Mouse (Mus musculus): Measurements from ENCODE around the gene Sh3gl3.

The Sh3gl3 gene

DNA sequence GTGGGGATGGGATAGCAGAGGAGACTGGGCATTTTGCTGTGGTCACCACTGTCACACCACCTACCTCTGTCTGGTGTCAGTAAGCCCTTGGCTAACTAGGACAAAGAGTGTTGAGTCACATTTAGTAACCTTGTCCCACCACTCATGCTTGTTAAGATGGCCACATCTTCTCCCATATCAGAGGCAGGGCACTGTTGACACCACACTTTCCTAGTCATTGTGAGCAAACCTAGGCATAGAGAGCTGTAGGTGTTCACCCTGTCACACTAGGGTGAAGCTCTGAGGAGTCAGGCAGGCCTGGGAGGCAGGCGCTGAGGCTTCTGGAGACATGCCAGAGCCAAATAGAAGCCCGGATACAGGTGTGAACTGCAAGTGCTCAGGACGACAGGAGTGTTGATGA, at the start of gene Sh3gl3:
Gene Sh3gl3 (plus strand): TSS at position 301 of the 400 bp plus-strand sequence.
- no peak for DNase-seq (ENCODE audit: low spot score)

DNA sequence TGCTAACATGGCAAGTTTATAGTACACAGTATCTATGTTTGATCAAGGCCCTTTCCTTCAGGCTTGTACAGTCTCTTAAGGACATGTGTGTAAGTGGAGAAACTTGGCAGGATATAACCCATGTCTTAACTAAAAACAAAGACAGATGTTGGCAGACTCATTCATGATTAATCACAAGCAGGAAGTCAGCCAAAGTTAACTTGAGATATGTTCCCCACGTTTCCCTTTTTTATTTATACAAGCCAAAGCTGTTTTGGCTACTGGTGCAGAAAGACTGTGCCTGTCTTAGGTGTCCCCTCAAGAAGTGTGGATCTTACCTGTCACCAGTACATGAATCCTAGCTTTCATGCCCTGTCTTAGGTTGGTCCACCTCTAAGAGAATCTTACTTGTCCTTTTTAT, 35.4 kb upstream of the Sh3gl3 start:
- no peak for DNase-seq (ENCODE audit: low spot score)

DNA sequence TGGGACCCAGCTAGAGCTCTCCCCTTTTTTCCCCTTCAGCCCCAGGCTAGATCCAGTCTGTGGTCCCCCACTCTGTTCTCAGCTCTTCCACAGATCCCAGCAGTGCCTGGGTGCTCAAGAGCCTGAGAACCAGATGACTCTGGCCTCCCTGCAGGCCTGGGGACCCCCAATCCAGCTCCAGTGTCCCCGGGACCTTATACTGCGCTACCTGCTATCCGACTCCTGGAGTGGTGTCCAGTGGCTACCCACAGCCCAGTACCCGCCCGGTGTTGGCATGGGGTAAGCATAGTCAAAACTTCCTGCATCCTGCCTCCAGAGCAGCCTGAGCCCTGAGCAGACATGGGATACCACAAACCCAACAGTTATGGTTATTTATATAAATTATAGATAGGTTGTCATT, 26.5 kb upstream of the Sh3gl3 start:
- no peak for DNase-seq (ENCODE audit: low spot score)

DNA sequence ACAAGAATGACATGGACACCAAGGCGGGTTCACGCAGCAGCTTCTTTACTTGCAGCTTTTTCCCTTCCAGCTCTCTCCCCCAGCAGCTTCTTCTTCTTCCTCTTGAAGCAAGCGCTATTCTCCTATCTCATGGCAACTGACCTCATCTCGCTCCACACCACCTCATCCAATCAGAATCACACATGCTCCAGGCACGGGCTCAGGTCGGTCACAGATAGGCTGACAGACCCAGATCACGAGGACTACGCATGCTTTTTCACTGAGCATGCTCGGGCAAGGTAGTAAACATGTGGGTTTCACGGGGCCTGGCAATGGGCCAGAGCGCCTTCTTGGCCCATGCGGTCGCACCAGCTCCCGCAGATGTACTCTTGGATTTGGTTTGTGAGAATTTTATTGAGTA, 9.0 kb upstream of the Sh3gl3 start:
- no peak for DNase-seq (ENCODE audit: low spot score)

DNA sequence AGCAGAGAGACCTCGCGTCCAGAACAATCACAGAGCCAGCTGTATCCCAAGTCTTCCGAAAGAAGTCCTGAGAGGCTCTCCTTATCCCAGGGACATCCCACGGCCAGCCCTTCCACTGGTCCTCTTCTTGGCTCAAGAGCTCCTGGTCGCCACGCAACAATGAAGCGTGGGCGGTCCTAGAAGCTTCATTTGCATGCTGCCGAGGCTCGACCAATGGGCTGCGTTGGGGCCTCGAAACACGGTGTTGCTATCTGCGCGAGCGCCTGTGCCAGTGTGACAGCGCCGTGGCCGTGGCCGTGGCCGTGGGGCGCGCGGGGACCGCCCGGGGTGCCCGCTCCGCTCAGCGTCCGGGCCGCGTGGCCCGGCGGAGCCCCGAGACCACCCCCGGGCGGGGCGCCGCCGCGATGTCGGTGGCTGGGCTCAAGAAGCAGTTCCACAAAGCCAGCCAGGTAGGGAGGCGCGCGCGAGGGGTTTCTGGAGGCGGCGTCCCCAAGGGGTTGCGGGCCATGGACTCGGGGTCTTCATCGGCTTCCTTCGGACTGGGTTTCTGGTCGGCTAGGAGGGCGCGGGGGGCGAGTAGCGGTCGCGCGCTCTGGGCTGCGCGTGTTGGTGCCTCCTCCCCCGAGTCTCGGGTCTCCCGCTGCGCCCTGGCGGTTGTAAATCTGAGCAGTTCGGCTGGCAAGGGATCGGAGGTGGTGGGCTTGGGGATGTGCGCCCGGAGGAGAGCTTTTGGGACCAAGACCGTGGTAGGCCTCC, 1.1 kb downstream of the Sh3gl3 start:
- DNase-seq (ENCODE audit: low spot score) = peak; percentile 62

GRCm38 (mm10) chr7:82175327-82175721, 1.7 kb downstream of the Sh3gl3 start:
- no peak for DNase-seq (ENCODE audit: low spot score)

- DNase-seq (ENCODE audit: low spot score) = no peak
These were observed 2.6 kb downstream of the Sh3gl3 start for GRCm38 (mm10) chr7:82176192-82176591.

DNA sequence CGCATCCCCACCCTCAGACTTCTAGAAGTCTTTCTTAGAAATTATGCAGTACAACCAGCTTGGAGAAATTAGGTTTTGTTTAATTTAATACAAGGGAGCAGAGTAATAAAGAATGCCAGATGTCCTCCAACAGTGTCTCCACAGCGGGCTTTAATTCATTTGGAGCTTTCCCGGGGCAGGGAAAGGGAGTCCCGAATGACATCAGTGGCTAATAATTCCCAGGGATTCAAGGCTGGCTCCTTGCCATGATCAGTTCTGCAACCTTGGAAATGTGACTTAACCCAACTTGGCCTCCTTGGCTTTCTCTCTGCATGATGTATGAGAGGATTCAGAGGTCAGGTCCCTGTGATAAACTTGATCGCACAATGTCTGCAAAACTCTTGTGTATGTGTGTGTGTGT, 3.7 kb downstream of the Sh3gl3 start:
- DNase-seq (ENCODE audit: low spot score) = no peak

GRCm38 (mm10) chr7:82180919-82181318, 7.3 kb downstream of the Sh3gl3 start:
- DNase-seq (ENCODE audit: low spot score) = no peak

- DNase-seq (ENCODE audit: low spot score) = no peak
These were observed 9.1 kb downstream of the Sh3gl3 start for GRCm38 (mm10) chr7:82182781-82183180.

DNA sequence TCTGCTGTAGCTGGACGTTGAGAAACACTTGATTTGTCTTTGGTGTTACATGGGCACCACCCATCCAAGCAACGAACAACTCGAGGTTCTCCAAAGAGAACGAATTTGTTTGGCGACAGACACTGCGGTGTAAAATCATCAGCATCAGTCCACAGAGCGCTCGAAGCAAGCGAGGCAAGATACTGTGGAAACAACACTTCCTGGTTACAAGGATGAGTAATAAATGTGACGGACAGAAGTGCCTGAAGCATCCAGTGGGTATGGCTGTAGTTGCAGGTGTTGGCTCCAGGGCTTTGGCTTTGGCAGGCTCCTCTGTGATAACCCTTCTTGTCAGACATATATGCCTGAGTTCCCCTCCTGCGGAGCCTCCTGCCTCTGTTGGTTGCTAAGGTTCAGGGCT, 18.0 kb downstream of the Sh3gl3 start:
- DNase-seq (ENCODE audit: low spot score) = no peak

- DNase-seq (ENCODE audit: low spot score) = no peak
These were observed 18.9 kb downstream of the Sh3gl3 start for GRCm38 (mm10) chr7:82192512-82192911.

DNA sequence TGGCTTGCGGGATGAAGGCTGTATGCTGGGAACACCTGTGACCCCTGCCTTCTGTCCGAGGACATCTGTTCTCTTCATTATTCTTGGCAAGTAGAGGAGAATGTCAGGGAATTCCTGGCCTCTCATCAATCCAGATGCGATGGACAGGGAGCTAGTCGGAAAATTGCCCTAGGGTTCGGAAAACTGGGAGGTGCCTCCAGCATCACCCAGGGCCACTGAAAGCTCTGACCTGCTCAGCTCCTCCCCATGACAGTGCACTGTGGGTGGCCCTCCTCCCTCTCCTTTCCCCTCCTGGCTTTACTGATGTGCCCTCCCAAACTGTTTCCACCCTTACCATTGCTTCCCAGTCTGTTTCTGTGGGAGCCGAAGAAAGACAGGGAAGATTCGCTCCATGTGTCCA, 29.5 kb downstream of the Sh3gl3 start:
- no peak for DNase-seq (ENCODE audit: low spot score)

GRCm38 (mm10) chr7:82204014-82204784, 30.6 kb downstream of the Sh3gl3 start:
- DNase-seq (ENCODE audit: low spot score) = no peak

DNA sequence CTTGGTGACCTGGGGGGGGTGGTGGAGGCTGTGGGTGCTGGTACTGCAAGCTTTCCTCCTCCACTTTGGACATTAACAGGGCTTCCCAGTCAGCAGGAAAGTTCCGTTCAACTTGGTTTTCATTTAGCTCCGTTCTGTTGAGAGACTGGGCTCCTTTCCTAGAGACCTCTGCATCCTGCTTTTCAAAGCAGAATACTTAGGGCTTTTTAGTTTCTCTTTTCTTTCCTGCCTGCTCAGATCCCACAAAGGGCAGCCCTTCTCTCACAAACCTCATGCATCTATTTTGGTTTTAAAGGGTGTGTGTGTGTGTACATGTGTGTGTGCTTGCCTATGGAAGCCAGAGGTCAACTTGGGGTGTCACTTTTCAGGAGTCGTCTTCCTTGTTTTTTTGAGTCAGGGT, 31.3 kb downstream of the Sh3gl3 start:
- no peak for DNase-seq (ENCODE audit: low spot score)

- no peak for DNase-seq (ENCODE audit: low spot score)
These were observed 33.1 kb downstream of the Sh3gl3 start for GRCm38 (mm10) chr7:82206787-82207186.

DNA sequence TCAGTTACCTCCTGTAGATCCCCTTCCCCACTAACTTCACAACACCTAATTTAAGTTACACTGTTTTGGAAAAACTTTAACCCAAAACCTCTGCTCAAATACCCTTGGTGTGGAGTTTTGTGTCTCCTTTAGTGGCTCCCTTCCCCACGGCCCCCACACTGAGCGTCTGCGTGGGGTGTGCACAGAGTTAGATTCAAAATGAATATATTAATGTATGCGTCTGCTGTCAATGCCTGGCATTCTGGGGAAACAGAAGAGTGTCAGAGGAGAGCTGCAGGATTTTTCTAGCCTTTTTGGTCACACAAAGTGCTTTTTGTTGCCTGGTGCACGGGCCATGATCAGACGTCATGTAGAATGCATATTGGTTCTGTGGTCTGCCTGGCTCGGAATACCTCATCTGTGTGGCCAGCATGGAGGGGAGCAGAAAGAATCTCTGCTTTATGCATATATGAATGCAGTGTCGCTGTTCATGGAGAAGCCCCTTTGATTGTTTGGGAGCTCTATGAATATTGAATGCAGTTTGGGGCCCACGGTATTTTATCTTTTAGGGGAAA, 47.8 kb downstream of the Sh3gl3 start:
- DNase-seq (ENCODE audit: low spot score) = no peak

DNA sequence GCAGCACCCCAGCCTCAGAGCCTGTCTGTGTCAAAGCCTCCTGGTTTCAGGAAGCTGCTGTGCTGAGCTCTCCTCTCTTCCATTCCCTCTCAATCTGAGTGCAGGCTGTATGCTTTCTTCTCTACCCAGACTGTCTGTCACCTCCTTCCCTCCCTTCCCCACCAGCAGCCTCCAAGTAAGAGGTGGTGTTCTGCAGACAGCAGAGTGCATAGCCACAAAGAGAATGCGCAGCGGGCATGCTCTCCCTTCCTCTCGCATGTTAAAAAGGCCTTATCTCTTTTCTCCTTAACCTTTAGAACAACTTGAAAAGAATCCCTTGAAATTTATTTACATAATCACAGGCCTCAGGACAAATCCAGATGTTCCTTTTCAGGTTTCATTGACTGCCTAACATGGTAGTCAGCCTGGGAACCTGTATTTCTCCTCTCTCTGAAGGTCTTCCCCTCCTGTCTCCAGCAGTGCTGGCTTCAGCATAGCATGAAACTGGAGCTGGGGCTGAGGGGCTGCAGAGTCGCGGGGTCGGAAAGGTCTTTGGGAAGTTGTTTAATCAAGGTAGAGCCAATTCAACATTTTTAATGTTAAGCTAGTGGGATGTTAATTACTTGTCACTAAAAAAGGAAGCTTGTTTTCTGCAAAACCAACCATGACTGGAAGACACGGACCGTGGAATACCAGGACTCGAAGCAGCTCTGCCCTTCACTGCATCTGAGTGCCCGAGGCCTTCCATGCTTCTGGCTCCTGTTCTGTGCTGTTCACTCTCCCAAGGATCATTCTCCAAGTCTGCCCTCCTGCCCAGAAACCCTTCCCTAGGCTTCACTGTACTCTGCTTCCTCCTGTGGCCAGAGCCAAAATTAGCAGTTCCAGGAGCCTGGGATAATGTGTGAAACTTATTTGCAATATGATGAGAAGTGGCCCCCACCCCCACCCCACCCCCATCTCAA, 50.5 kb downstream of the Sh3gl3 start:
- DNase-seq (ENCODE audit: low spot score) = no peak

GRCm38 (mm10) chr7:82233201-82233600, 59.6 kb downstream of the Sh3gl3 start:
- no peak for DNase-seq (ENCODE audit: low spot score)

DNA sequence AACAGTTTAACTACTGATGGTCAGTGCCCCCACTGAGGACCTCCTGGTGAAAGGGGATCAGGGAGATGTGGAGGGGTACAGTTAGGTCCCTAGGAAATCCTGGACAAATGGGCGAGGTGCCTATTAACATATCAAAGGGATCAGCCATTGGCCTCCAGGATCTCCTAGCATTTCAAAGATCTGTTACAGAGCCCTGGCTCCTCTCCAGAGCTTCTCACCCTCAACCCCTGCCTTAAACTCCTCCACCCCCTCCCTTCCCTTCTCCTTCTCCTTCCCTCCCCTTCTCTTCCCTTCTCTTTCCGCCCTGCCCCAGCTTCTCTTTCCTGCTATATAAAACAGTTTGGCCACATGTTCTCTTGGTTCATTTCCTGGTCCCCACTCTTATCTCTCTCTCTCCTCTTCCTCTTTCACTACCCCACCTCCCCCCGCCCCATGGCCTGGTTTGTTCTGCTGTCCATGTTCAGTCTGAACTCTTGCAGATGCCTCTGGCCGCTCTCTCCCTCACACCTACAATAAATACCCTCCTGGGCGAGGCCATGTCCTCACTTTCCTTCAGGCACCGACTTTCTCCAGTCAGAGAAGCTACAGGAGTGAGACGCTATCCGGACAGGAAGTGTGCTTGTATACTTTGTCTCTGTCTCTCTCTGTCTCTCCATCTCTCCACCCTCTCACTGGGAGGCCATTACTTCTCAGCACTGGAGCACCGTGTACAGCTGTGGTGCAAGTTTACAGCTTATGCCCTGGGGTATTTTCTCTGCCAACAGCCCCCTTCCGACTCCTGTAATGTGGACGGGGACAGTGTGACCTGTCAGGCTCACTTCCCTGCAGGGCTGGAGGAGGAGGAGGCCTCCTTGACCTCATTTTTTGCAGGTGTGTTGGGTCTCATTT, 60.6 kb downstream of the Sh3gl3 start:
- no peak for DNase-seq (ENCODE audit: low spot score)

GRCm38 (mm10) chr7:82234898-82235290, 61.3 kb downstream of the Sh3gl3 start:
- no peak for DNase-seq (ENCODE audit: low spot score)
